Mouse (Mus musculus): ENCODE measurements at regions not wholly inside any gene's neighbourhood (a gene's known extent, or its start where the extent isn't known, plus 50 kb on each side); places are given as distances from the start of the nearest gene placed in this dataset.
"Not testable (repeated sequence)": the region's sequence is repeated elsewhere in the genome, so short reads cannot be mapped to it uniquely, and the experiment has no call there.

- CTCF ChIA-PET = interaction anchor here in 1 of 4 experiments (0.6 kb wide), 1 partner anchor 27 kb away, joined by 3 read pairs; no protein-coding TSS in a partner anchor
- POLR2A ChIA-PET = interaction anchor here in 2 of 4 experiments (0.6 to 0.9 kb wide), 2 partner anchors 10 to 624 kb away, joined by 3 to 9 read pairs; no protein-coding TSS in a partner anchor
These were observed 183.7 kb upstream of the Prok2 start for GRCm38 (mm10) chr6:99909921-99910320.

DNA sequence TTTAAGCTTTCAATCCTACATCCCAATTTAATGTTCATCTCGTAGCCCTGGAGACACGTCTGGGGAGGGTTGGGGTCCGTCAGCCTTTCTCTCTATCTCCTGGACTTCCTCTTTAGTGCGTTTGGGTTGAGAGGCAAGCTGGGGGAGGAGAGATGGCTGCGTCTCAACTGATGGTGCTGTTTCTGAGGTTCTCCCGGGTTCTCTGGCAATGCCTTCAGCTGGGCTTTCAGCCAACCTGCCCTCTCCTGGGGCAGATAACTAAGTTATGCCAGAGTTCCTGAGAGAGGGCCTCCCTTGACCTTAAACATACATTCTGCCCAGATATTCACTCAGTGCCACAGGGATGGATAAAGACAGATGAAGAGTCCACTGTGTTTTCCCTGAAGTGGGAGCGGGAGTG, 183.3 kb upstream of the Prok2 start:
- POLR2A ChIA-PET = interaction anchor here in 1 of 4 experiments (0.6 kb wide), 1 partner anchor 624 kb away, joined by 9 read pairs; no protein-coding TSS in a partner anchor
- CTCF ChIA-PET = no interaction called here

DNA sequence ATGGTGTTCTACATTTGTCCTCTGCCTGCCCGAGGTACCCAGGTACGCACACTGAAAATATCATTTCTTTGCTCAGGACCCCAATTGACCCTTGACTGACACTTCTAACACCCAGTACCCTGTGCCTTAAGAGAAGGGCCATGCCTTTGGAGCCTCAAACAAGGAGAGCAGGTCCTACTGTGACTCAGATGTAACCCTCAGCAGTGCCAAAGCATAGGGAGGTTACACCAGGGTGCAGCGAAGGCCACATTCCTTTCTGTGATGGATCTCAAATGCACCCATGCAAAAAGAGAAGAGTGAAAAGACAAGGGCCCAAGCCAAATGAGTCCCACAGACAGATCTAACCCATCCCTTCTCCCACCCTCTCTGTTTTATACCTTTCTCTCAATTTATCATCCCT, 181.9 kb upstream of the Prok2 start:
- ChIA-PET POLR2A (no interaction called here), CTCF (no interaction called here)

GRCm38 (mm10) chr6:99905194-99905593, 179.0 kb upstream of the Prok2 start:
- CTCF ChIA-PET = interaction anchor here in 2 of 4 experiments (0.5 to 1.2 kb wide), 5 partner anchors 8 to 123 kb away, joined by 3 to 15 read pairs (median 3); no protein-coding TSS in a partner anchor
- POLR2A ChIA-PET = interaction anchor here in 1 of 4 experiments (0.9 kb wide), 1 partner anchor 276 kb away, joined by 3 read pairs; no protein-coding TSS in a partner anchor

GRCm38 (mm10) chr6:99904607-99905006, 178.4 kb upstream of the Prok2 start:
- ChIA-PET POLR2A (interaction anchor here in 1 of 4 experiments (0.9 kb wide), 1 partner anchor 277 kb away, joined by 3 read pairs; no protein-coding TSS in a partner anchor), CTCF (interaction anchor here in 3 of 4 experiments (0.5 to 1.2 kb wide), 7 partner anchors 9 to 955 kb away, joined by 3 to 15 read pairs (median 3); no protein-coding TSS in a partner anchor)

DNA sequence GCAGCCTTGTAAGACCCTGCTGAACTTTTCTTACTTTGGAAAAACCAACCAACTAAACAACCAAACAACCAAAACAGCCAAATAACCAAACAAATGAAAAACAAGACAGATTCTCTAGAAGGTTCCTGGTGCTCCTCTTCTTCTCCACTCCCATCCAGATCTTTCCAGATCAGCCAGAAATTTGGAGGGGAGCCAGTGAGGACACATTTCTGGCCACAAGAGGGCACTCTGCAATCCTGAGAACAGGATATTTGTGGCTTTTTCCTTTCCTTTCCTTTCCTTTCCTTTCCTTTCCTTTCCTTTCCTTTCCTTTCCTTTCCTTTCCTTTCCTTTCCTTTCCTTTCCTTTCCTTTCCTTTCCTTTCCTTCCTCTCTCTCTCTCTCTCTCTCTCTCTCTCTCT, 177.9 kb upstream of the Prok2 start:
- CTCF ChIA-PET = interaction anchor here in 3 of 4 experiments (0.7 to 1.5 kb wide), 7 partner anchors 9 to 956 kb away, joined by 3 to 7 read pairs (median 4); no protein-coding TSS in a partner anchor

DNA sequence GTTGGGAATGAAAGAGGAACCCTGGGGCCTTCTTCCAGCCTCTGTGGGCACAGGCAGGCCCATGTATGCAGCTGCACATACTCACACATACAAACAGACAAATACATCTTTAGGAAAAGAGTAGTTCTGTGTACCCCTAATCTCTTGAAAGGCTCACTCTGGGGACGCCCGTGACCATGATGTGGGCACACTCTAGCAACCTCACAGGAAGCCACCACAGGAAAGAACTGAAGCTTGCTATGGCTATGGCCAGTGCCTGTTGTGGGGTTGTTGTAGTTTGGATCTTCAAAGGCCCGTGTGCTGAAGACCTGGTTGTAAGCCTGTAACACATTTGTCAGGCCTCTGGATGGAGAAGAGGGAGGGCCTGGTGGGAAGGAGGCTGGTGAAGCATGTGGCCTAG, 175.4 kb upstream of the Prok2 start:
- ChIA-PET CTCF (no interaction called here), POLR2A (no interaction called here)

More for the DNA sequence above, 177.9 kb upstream of the Prok2 start:
- POLR2A ChIA-PET = not testable (repeated sequence)

DNA sequence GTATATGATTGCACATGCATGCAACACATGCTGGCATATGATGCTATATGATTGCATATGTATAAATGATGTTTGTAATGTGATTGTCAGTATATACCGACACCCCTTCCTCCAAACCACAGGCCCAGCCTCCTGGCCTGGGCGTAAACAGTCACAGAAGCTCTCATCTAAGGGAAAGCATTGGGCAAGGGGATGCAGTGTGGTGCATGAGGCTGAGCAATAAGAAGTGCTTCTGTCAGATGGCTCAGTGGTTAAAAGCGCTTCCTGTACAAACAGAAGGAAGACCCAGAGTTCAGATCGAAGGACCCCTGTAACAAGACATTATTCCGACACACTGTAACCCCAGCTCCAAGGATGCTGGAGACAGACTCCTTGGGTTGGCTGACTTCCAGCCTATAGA, 175.0 kb upstream of the Prok2 start:
- POLR2A ChIA-PET = no interaction called here
- CTCF ChIA-PET = no interaction called here

DNA sequence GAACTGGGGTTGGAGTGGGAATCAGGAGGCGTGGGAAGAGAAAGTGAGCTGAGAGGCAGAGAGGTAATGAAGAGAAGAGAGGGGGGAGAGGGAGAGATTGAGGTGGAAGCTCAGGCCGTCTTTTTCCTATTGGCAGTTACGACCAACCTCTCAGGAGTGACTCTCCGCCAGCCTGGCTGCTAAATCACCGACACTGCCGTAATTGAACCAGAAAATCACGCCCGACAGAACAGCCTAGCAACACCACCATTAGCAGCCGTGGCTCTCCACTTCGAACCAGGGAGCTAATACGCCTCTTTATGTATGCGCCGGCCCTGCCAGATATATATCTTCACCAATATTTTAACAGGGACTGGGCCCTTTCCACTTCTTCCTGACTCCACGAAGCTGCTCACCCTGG, 173.5 kb upstream of the Prok2 start:
- CTCF ChIA-PET = interaction anchor here in 2 of 4 experiments (0.5 to 1.3 kb wide), 3 partner anchors 96 to 740 kb away, joined by 3 to 8 read pairs (median 3); no protein-coding TSS in a partner anchor
- POLR2A ChIA-PET = interaction anchor here in 2 of 4 experiments (0.5 to 1.8 kb wide), 3 partner anchors 11 to 73 kb away, joined by 3 read pairs; no protein-coding TSS in a partner anchor

DNA sequence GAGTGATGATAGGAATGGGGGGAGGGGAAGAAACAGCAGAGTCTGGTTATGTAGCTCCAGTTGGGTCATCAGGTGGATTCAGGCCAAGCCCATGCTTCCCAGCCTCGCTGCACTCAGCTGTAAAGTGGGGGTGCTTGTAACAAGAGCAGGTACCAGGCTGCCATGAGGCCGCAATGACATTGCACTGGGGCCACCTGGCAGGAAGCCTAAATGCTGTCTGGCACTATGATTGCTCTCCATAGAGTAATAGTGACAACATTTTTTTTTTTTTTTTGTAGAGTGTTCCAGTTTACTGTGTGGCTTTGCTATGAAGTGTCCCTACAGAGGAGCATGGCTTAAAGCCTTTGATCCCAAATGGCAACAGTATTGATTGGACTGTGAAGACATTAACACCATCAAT, 171.9 kb upstream of the Prok2 start:
- POLR2A ChIA-PET = interaction anchor here in 2 of 4 experiments (0.7 to 1.8 kb wide), 2 partner anchors 74 to 1759 kb away, joined by 3 to 6 read pairs; no protein-coding TSS in a partner anchor

DNA sequence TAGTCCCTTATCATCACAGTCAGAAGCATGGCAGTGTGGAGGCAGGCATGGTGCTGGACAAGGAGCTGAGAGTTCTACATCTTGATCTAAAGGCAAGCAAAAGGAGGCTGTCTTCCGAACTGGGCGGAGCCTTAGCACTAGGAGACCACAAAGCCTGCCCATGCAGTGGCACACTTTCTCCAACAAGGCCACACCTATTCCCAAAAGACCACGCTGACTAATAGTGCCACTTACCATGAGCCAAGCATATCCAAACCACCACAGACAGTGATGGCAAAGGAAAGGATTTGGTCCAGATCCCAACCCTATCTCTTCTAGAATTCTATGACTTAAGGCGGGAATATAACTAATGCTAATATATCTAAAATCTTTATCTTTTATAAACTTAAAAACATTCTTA, 169.4 kb upstream of the Prok2 start:
- CTCF ChIA-PET = no interaction called here
- POLR2A ChIA-PET = no interaction called here

More for the DNA sequence above, 171.9 kb upstream of the Prok2 start:
- CTCF ChIA-PET = interaction anchor here in 2 of 4 experiments (0.7 kb wide), 2 partner anchors 148 to 796 kb away, joined by 3 to 4 read pairs; no protein-coding TSS in a partner anchor

DNA sequence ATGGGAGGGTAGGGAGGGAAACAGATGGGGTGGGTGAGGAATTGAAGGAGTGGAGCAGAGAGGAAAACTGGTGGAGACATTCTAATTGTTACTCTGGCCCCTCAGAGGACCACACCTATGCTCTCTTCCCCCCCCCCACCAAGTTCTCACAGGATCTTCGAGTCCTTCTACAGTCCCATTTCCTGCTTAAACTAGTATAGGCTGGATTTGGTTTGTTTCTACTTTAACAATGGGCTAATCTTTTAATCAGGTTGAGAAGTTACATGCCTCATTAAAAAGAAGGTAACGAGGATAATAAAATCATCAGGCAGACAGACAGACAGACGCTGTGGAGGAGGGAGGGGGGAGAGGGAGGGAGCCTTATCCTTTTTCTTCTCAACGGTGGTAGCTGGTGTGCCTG, 167.7 kb upstream of the Prok2 start:
- ChIA-PET POLR2A (interaction anchor here in 2 of 4 experiments (0.6 to 0.9 kb wide), 2 partner anchors 20 to 443 kb away, joined by 3 to 7 read pairs; no protein-coding TSS in a partner anchor), CTCF (interaction anchor here in 2 of 4 experiments (0.7 to 1.2 kb wide), 2 partner anchors 90 to 655 kb away, joined by 3 to 14 read pairs; no protein-coding TSS in a partner anchor)

DNA sequence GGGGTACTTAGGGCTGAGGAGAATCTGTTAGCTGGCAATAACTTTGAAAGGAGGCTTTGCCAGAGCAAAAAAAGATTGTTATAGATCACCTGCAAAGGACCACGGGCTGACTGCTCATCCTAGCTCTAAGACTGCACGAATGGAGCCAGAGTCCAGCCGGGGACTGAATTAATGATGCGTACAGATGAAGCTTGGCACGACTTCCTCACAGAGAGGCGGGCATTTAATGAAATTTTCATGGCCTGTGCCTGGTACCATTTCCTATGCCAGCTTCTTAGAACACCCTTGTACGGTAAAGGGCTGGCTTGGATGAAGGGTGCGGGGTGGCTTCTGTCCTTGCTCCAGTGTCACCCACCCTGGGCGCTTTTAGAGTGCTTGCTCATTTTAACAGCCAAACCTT, 166.0 kb upstream of the Prok2 start:
- POLR2A ChIA-PET = interaction anchor here in 2 of 4 experiments (0.5 to 1.3 kb wide), 3 partner anchors 95 to 417 kb away, joined by 3 to 4 read pairs (median 4); no protein-coding TSS in a partner anchor
- CTCF ChIA-PET = interaction anchor here in 1 of 4 experiments (0.5 kb wide), 1 partner anchor 93 kb away, joined by 4 read pairs; no protein-coding TSS in a partner anchor

GRCm38 (mm10) chr6:99891790-99892189, 165.6 kb upstream of the Prok2 start:
- CTCF ChIA-PET = interaction anchor here in 1 of 4 experiments (0.5 kb wide), 1 partner anchor 94 kb away, joined by 4 read pairs; no protein-coding TSS in a partner anchor
- POLR2A ChIA-PET = interaction anchor here in 1 of 4 experiments (1.0 to 1.3 kb wide), 2 partner anchors 95 to 107 kb away, joined by 3 to 4 read pairs; no protein-coding TSS in a partner anchor

DNA sequence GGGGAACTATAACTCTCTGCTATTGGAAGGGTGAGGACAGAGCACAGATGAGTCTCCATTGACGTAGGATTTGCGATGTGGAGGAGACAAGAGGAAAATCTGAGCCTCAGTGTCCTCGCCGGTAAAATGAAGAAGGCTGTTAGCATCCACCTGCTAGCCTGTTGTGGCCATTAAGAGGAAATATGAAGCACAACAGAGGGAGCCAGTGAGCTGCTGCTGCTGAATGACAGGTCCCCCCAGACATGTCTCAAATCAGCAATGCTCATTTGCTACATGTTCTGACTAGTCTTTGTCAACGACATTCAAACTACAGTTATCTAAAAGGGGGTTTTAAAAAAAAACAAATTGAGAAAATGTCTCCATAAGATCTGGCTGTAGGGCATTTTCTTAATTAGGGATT, 164.6 kb upstream of the Prok2 start:
- ChIA-PET POLR2A (no interaction called here), CTCF (no interaction called here)

DNA sequence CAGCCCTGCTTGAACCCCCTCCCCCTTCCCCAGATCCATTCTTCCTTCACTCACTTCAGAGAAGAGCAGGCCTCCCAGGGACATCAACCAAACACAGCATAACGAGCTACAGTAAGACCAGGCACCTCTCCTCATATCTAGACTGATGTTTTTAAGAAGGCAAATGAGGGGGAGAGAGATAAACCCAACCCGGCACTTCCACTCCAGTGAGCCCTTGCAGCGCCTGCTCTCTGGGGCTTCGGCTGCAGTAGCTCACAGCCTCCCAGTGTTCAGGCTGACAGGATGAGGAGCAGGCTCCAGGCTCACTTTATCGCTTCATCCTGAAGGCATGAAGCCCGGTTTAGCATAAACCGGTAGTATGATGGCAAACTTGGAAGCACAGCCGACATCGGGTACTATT, 162.9 kb upstream of the Prok2 start:
- CTCF ChIA-PET = no interaction called here
- POLR2A ChIA-PET = interaction anchor here in 2 of 4 experiments (0.5 kb wide), 2 partner anchors 47 to 1617 kb away, joined by 3 read pairs; no protein-coding TSS in a partner anchor

DNA sequence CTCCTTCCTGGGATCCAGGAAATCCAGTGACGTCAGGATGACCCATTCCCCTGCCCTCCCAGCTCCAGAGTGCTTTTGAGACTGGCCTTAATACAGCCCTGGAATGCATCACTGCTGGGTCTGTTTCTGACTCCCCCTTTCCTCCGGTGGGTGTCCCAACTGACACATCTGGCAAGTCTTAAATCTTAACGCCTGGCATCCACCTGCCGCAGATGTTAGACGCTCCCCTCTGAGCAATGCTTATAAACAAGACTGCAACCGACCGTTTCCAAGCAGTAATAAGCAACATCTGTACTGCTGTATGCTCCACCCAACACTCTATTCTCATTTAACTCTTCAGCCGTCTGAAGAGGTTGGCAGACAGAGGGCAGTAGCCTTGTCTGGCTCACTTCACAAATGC, 161.7 kb upstream of the Prok2 start:
- ChIA-PET POLR2A (no interaction called here), CTCF (no interaction called here)

- CTCF ChIA-PET = no interaction called here
- POLR2A ChIA-PET = no interaction called here
These were observed 158.6 kb upstream of the Prok2 start for GRCm38 (mm10) chr6:99884755-99885154.

DNA sequence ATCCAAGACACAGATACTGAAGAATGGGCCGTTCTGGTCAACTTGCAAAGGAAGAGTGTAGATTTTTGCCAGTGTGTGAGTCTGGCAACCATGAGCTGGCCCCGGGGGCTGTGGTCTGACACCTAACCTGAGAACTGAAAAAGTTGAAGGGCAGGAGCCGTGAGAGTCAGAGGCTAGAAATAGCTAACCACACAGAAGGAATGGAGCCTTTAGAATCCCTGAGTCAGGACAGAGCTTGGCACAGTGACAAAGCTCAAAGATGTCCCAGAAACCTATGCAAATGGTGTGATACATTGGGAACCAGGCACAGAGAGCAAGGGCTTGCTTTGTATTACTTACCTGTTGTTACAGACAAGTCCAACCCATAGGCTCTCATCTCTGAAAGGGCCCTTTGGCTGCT, 157.9 kb upstream of the Prok2 start:
- ChIA-PET CTCF (interaction anchor here in 1 of 4 experiments (0.6 kb wide), 1 partner anchor 74 kb away, joined by 4 read pairs; no protein-coding TSS in a partner anchor), POLR2A (no interaction called here)

- POLR2A ChIA-PET = interaction anchor here in 2 of 4 experiments (0.6 to 1.3 kb wide), 2 partner anchors 16 to 124 kb away, joined by 3 read pairs; no protein-coding TSS in a partner anchor
- CTCF ChIA-PET = interaction anchor here in 1 of 4 experiments (0.6 kb wide), 1 partner anchor 25 kb away, joined by 5 read pairs; no protein-coding TSS in a partner anchor
These were observed 155.4 kb upstream of the Prok2 start for GRCm38 (mm10) chr6:99881606-99882005.

Data from embryonic stem cell, embryonic (primary cell).